Mouse (Mus musculus) activated CD4-positive, CD25-positive, alpha-beta regulatory T cell, adult 9 weeks (primary cell): ENCODE results near the gene Vps4a. TPM values are rescaled to one million over a fixed set of nuclear protein-coding genes. Genes with fewer than 3 reads are reported as not detected.

Experiments used
- polyA plus RNA-seq: library from polyadenylated mRNA; unstranded; fragments of 100-300 nt; shearing (Covaris generic); gene quantifications from one replicate; pipeline ENCODE4 v1.2.1, GENCODE M21; 2017

Vps4a gene
- 73.7 TPM for polyA plus RNA-seq

DNA sequence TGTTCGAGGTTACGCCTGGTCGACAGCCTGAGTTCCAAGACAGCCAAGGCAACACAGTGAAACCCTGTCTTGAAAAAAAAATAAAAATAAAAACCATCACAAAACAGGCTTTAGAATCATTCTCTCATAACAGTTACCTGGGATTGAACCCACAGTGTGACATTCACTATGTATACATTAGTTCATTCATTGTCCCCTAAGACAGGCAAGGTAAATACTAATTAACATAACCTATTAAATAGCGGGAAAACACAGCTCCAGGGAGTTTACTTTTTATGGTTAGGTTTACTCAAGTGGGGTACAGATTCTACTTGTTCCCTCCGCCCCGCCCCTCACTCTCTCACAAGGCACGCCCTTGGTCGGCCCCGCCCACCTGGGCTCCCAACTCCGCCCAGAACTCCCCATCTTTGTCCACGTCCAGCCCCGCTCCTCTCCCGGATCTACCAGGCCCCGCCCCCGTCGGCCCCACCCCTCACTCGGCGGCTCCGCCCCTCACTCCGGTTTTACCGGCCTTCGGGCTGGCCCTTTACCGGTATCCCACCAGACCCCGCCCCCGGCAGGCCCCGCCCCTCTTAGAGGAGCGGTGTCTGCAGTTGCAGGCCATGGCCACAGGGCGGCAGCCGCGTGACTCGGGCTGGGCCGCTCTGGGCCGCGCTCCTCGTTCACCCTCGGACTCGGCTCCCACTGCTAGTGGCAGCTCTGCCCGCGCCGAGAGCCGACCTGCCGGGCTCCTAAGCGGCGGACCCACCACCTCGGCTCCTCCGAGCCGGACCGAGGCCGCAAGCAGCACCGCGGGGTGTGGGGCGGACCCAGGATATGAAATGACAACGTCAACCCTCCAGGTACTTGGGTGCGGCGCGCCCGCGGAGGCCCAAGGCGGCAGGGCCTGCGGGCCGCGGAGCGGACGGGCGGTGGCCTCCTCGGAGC is at the start of gene Vps4a:
Gene Vps4a, plus strand, starts transcription at position 573 of the 927 bp plus-strand sequence.

GRCm38 (mm10) chr8:107048061-107048941 is 17.3 kb downstream of the Vps4a start, which contains the start of gene Pdf:
TSS of gene Pdf (minus strand) at chr8:107048614.

GRCm38 (mm10) chr8:107056076-107056972 is 25.3 kb downstream of the Vps4a start, which contains the start of the genes Cog8 and Nip7:
TSS of gene Cog8 (minus strand) at chr8:107056689.
TSS of gene Nip7 (plus strand) at chr8:107056877.

DNA sequence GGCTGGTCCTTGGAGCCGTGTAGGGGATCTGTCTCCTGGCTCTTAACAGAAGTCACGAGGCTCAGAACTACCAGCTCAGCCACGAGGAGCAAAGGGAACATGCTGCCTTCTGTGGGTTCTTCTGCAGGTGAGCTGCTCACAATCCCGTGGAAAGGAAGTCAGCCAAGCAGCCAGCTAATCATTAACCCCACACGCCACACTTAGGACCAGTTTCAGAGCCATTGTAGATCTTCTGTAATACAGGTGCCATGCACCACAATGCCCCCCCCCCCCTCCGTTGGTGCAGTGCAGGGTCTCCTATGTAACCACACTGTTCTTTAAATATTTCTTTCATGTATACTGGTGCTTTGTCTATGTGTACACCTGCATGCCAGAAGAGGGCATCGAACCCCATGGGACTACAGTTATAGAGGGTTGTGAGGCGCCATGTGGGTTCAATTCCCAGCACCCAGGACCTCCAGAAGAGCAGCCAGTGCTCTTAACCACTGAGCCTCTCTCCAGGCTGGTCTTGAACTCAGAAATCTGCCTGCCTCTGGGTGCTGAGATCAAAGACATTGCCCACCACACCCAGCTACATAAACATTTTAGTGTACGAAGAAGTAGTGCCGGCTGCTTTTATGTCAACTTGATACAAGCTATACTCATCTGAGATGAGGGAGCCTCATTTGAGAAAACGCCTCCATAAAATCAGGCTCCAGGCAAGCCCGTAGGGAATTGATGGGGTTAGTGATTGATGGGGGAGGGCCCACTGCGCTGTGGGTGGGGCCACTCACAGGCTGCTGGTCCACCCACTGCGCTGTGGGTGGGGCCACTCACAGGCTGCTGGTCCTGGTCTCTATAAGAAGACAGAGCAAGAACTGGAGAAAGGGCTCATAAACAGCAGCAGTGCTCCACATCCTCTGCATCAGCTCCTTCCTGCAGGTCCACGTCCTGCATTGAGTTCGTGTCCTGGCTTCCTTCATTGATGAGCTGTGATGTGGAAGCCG is 34.8 kb downstream of the Vps4a start, which contains the start of gene Tmed6:
Gene Tmed6, minus strand, starts transcription at position 134 of the 986 bp plus-strand sequence.

Other genes starting within 250 kb of the Vps4a start
- 0.05 TPM for gene Has3, start 161.0 kb upstream of the Vps4a start, polyA plus RNA-seq
- gene Utp4, start 137.6 kb upstream of the Vps4a start, polyA plus RNA-seq: 62.0 TPM
- 1.9 TPM for gene Sntb2, start 95.5 kb upstream of the Vps4a start, polyA plus RNA-seq
- gene Pdf, start 17.4 kb downstream of the Vps4a start, polyA plus RNA-seq: 1.7 TPM
- 22.9 TPM for gene Cog8, start 25.5 kb downstream of the Vps4a start, polyA plus RNA-seq
- 102 TPM for gene Nip7, start 25.7 kb downstream of the Vps4a start, polyA plus RNA-seq
- gene Tmed6, start 34.4 kb downstream of the Vps4a start, polyA plus RNA-seq: not detected
- 9.9 TPM for gene Terf2, start 65.3 kb downstream of the Vps4a start, polyA plus RNA-seq
- gene Cyb5b, start 119.4 kb downstream of the Vps4a start, polyA plus RNA-seq: 90.2 TPM